Mouse (Mus musculus): Measurements from ENCODE around the gene Duox2. TPM values are rescaled to one million over a fixed set of nuclear protein-coding genes. Genes with fewer than 3 reads are reported as not detected.

The Duox2 gene
- polyA plus RNA-seq, 3 experiments from 2014 or later = not detected

GRCm38 (mm10) chr2:122236321-122236720, 61.9 kb downstream of the Duox2 start:
- ATAC-seq = no peak

- no peak for ATAC-seq
Observed at GRCm38 (mm10) chr2:122235425-122235824, 62.8 kb downstream of the Duox2 start.

- peak; percentile 81 for ATAC-seq
Observed at GRCm38 (mm10) chr2:122234611-122235288, 63.5 kb downstream of the Duox2 start, which contains the start of gene Sord. Sord (plus strand) TSS chr2:122234749.

GRCm38 (mm10) chr2:122233759-122234557, 64.3 kb downstream of the Duox2 start:
- peak; percentile 50 for ATAC-seq

- ATAC-seq = no peak
Observed at GRCm38 (mm10) chr2:122233341-122233740, 64.9 kb downstream of the Duox2 start.

GRCm38 (mm10) chr2:122231616-122232015, 66.6 kb downstream of the Duox2 start:
- no peak for ATAC-seq

- no peak for ATAC-seq
Observed at GRCm38 (mm10) chr2:122230395-122230794, 67.9 kb downstream of the Duox2 start.

Other genes starting within 250 kb of the Duox2 start
- 1 to 10 TPM; 5.6 to 6.8 (median 6.3) TPM for gene Spg11, start 180.1 kb downstream of the Duox2 start, polyA plus RNA-seq (2017; shearing (Covaris generic))
- gene B2m, start 150.8 kb downstream of the Duox2 start, polyA plus RNA-seq (2017; shearing (Covaris generic)) = over 10,000 TPM in 1 of 3 experiments, 1,000 to 10,000 TPM in 2; 8,524 to 10,037 (median 9,865) TPM
- gene Trim69, start 137.7 kb downstream of the Duox2 start, polyA plus RNA-seq (2017; shearing (Covaris generic)) = under 1 TPM in 2 of 3 experiments, not detected in 1; 0.26 to 0.33 TPM
- under 1 TPM in 2 of 3 experiments, not detected in 1; 0.22 to 0.40 TPM for gene Patl2, start 112.3 kb downstream of the Duox2 start, polyA plus RNA-seq (2017; shearing (Covaris generic))
- not detected for gene Terb2, start 112.2 kb downstream of the Duox2 start, polyA plus RNA-seq (2017; shearing (Covaris generic))
- 1 to 10 TPM; 3.5 to 8.4 (median 4.3) TPM for gene Sord, start 63.7 kb downstream of the Duox2 start, polyA plus RNA-seq (2017; shearing (Covaris generic))
- not detected for gene Duoxa2, start 451 bp upstream of the Duox2 start, polyA plus RNA-seq (2017; shearing (Covaris generic))
- not detected for gene Duoxa1, start 15.3 kb upstream of the Duox2 start, polyA plus RNA-seq (2017; shearing (Covaris generic))
- gene Duox1, start 17.2 kb upstream of the Duox2 start, polyA plus RNA-seq (2017; shearing (Covaris generic)) = not detected
- gene Shf, start 70.7 kb upstream of the Duox2 start, polyA plus RNA-seq (2017; shearing (Covaris generic)) = under 1 TPM in 1 of 3 experiments, not detected in 2; 0.39 TPM
- gene Slc28a2, start 128.0 kb upstream of the Duox2 start, polyA plus RNA-seq (2017; shearing (Covaris generic)) = 100 to 1,000 TPM in 2 of 3 experiments, 10 to 100 TPM in 1; 66.9 to 135 (median 110) TPM
- 10 to 100 TPM in 1 of 3 experiments, 1 to 10 TPM in 1, under 1 TPM in 1; 0.20 to 14.7 (median 5.5) TPM for gene Gm14085, start 186.5 kb upstream of the Duox2 start, polyA plus RNA-seq (2017; shearing (Covaris generic))

Measured in inflammation-experienced regulatory T-cells, adult 6 months (primary cell).